Mouse (Mus musculus): ENCODE measurements at regions not wholly inside any gene's neighbourhood (a gene's known extent, or its start where the extent isn't known, plus 50 kb on each side); places are given as distances from the start of the nearest gene placed in this dataset.
A peak's percentile ranks its signal among the peaks of the same experiment; 100 is the strongest.

DNA sequence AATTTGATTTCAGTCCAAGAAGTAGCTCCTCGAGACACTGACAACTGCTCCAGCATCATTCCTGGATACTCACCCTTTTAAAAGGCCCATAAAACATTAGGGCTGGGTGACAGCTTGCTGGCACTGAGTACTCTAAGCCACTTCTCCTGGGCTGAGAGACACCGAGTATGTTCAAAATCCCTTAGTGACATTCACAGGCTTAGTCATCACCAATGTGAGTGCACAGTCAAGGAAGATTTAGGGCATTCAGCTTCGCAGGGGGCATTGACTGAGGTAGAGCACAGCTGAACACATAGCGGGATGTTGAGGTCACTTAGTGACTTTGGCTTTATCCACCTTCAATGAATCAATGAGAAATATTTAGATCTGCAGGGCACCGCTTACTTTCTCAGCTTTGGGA lies 210.8 kb upstream of the Hnrnpa3 start:
- H3K27me3 ChIP-seq (ENCODE audit: control insufficient read depth in 1 of 2, insufficient read depth in 2 of 2, low read length in 2 of 2), result no peaks in the 10 kb centered on the region
- H3K9ac ChIP-seq (ENCODE audit: control insufficient read depth, low read depth, low read length, poor library complexity, severe bottlenecking), result peak overlapping the region; percentile 15
- H3K79me2 ChIP-seq (ENCODE audit: control insufficient read depth, insufficient read depth, low read length, poor library complexity), result peaks cover 2% of the 10 kb centered on the region; the same call in 1 of the 2 replicates
- H3K4me3 ChIP-seq (ENCODE audit: control insufficient read depth in 1 of 2, insufficient read depth in 1 of 2, low read depth in 2 of 2, low read length in 2 of 2), result no peak overlapping the region
- peak overlapping the region; percentile 83 for H3K27ac ChIP-seq (ENCODE audit: control insufficient read depth, low read depth, low read length)
- no peak for TF ChIP-seq RCOR1 (IDR thresholded peaks at IDR 0.05; ENCODE audit: low read depth, low read length)
- no peak for TF ChIP-seq ZKSCAN1 (IDR thresholded peaks at IDR 0.05; ENCODE audit: low read depth, low read length)
- no peak for TF ChIP-seq TBP (IDR thresholded peaks at IDR 0.05; ENCODE audit: low read depth, low read length)
- TF ChIP-seq ETS1 (IDR thresholded peaks at IDR 0.05; ENCODE audit: low read depth, low read length), result no peak
- TF ChIP-seq TAL1 (IDR thresholded peaks at IDR 0.05; ENCODE audit: low read length), result no peak
- TF ChIP-seq POLR2A (IDR thresholded peaks at IDR 0.05; ENCODE audit: control insufficient read depth in 1 of 2, insufficient read depth in 1 of 2, low read depth in 1 of 2, low read length in 2 of 2, poor library complexity in 1 of 2), result no peak
- no peak for TF ChIP-seq CHD1 (IDR thresholded peaks at IDR 0.05; ENCODE audit: low read depth, low read length)
- TF ChIP-seq POLR2AphosphoS5 (IDR thresholded peaks at IDR 0.05; ENCODE audit: borderline replicate concordance, low read depth, low read length), result no peak
- no peak for TF ChIP-seq MAZ (IDR thresholded peaks at IDR 0.05; ENCODE audit: low read depth, low read length)
- no peak for TF ChIP-seq SIN3A (IDR thresholded peaks at IDR 0.05; ENCODE audit: low read length)
- no peak for TF ChIP-seq GATA1 (IDR thresholded peaks at IDR 0.05; ENCODE audit: low read depth, low read length)
- no peak for TF ChIP-seq E2F4 (IDR thresholded peaks at IDR 0.05; ENCODE audit: borderline replicate concordance, low read depth, low read length)
- no peak for TF ChIP-seq NELFE (IDR thresholded peaks at IDR 0.05; ENCODE audit: low read depth, low read length)
- no peak for TF ChIP-seq GABPA (IDR thresholded peaks at IDR 0.05; ENCODE audit: low read depth, low read length)
- TF ChIP-seq CHD2 (IDR thresholded peaks at IDR 0.05; ENCODE audit: low read length), result no peak
- TF ChIP-seq SMC3 (IDR thresholded peaks at IDR 0.05; ENCODE audit: low read depth, low read length), result no peak
- no peak for TF ChIP-seq MAX (IDR thresholded peaks at IDR 0.05; ENCODE audit: low read length)
- TF ChIP-seq NRF1 (IDR thresholded peaks at IDR 0.05; ENCODE audit: insufficient read depth, low read depth, low read length, poor library complexity, severe bottlenecking), result no peak
- no peak for TF ChIP-seq MAFK (IDR thresholded peaks at IDR 0.05; ENCODE audit: borderline replicate concordance, low read depth, low read length)
- no peak for TF ChIP-seq MXI1 (IDR thresholded peaks at IDR 0.05; ENCODE audit: low read depth, low read length)
- H3K9me3 ChIP-seq (replicated peaks; ENCODE audit: insufficient read depth, low read length), result no peaks in the 10 kb centered on the region
- peaks cover 0 to 73% of the 10 kb centered on the region in 2 experiments; a peak in 2 of 4 replicates for H3K36me3 ChIP-seq (ENCODE audit: control insufficient read depth in 1 of 2, insufficient read depth in 2 of 2, low read length in 2 of 2)
- DNase-seq (ENCODE audit: low read depth, low spot score), result peak; percentile 49
- H3K4me1 ChIP-seq (ENCODE audit: control insufficient read depth in 1 of 2, insufficient read depth in 2 of 2, low read length in 2 of 2), result peaks cover 35 to 49% of the 10 kb centered on the region in 2 experiments

DNA sequence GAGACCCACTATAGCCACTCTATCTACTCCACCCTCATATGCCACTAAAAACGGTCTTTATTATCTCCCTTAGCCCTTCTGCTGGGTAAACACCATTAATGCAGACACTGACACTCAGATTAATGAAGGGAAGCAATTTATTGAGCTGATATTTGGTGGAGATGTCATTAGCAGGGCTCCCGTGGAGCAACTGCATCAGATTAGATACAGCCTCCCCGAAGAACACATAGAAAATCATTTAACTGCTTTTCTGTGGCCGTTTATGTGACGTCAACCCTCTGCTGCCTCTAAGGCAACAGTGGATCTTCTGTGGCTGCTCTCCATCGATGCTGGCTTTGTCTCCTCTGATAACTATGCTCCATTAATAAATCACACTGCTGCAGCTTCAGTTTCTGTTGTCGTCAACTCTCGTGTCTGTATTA lies 207.2 kb upstream of the Hnrnpa3 start:
- Histone ChIP-seq H3K79me2 (ENCODE audit: control insufficient read depth, insufficient read depth, low read length, poor library complexity) (peaks cover 2% of the 10 kb centered on the region; the same call in 1 of the 2 replicates), H3K36me3 (ENCODE audit: control insufficient read depth in 1 of 2, insufficient read depth in 2 of 2, low read length in 2 of 2) (peaks cover 0 to 74% of the 10 kb centered on the region in 2 experiments; a peak in 2 of 4 replicates), H3K27me3 (ENCODE audit: control insufficient read depth in 1 of 2, insufficient read depth in 2 of 2, low read length in 2 of 2) (no peaks in the 10 kb centered on the region), H3K4me3 (ENCODE audit: control insufficient read depth in 1 of 2, insufficient read depth in 1 of 2, low read depth in 2 of 2, low read length in 2 of 2) (no peak overlapping the region), H3K9me3 (replicated peaks; ENCODE audit: insufficient read depth, low read length) (no peaks in the 10 kb centered on the region), H3K27ac (ENCODE audit: control insufficient read depth, low read depth, low read length) (peak overlapping the region; percentile 99), H3K4me1 (ENCODE audit: control insufficient read depth in 1 of 2, insufficient read depth in 2 of 2, low read length in 2 of 2) (peaks cover 53 to 67% of the 10 kb centered on the region in 2 experiments), H3K9ac (ENCODE audit: control insufficient read depth, low read depth, low read length, poor library complexity, severe bottlenecking) (peak overlapping the region; percentile 72)
- peak; percentile 93 for DNase-seq (ENCODE audit: low read depth, low spot score)
- TF ChIP-seq HCFC1 (IDR thresholded peaks at IDR 0.05; ENCODE audit: low read depth, low read length), result no peak; the same call in none of the 2 replicates
- TF ChIP-seq TBP (IDR thresholded peaks at IDR 0.05; ENCODE audit: low read depth, low read length), result peak; percentile 68; the same call in 1 of the 2 replicates
- peak; percentile 99 to 100 for TF ChIP-seq EP300 (IDR thresholded peaks at IDR 0.05; ENCODE audit: low read depth in 1 of 2, low read length in 2 of 2)
- TF ChIP-seq ETS1 (IDR thresholded peaks at IDR 0.05; ENCODE audit: low read depth, low read length), result peak; percentile 98
- peak; percentile 78; the same call in 1 of the 2 replicates for TF ChIP-seq MAX (IDR thresholded peaks at IDR 0.05; ENCODE audit: low read length)
- no peak for TF ChIP-seq NRF1 (IDR thresholded peaks at IDR 0.05; ENCODE audit: insufficient read depth, low read depth, low read length, poor library complexity, severe bottlenecking)
- TF ChIP-seq MXI1 (IDR thresholded peaks at IDR 0.05; ENCODE audit: low read depth, low read length), result no peak
- TF ChIP-seq E2F4 (IDR thresholded peaks at IDR 0.05; ENCODE audit: borderline replicate concordance, low read depth, low read length), result peak; percentile 80; the same call in 1 of the 2 replicates
- no peak for TF ChIP-seq SMC3 (IDR thresholded peaks at IDR 0.05; ENCODE audit: low read depth, low read length)
- TF ChIP-seq RAD21 (IDR thresholded peaks at IDR 0.05; ENCODE audit: low read depth, low read length), result no peak
- TF ChIP-seq CHD1 (IDR thresholded peaks at IDR 0.05; ENCODE audit: low read depth, low read length), result no peak
- peak; percentile 98 for TF ChIP-seq GATA1 (IDR thresholded peaks at IDR 0.05; ENCODE audit: low read depth, low read length)
- TF ChIP-seq KAT2A (conservative IDR thresholded peaks at IDR 0.05; ENCODE audit: low read depth, low read length), result peak; percentile 63; the same call in 1 of the 2 replicates
- peak; percentile 98 for TF ChIP-seq TCF12 (IDR thresholded peaks at IDR 0.05; ENCODE audit: low read depth, low read length)
- no peak for TF ChIP-seq ZMIZ1 (IDR thresholded peaks at IDR 0.05; ENCODE audit: low read depth, low read length)
- TF ChIP-seq ZKSCAN1 (IDR thresholded peaks at IDR 0.05; ENCODE audit: low read depth, low read length), result peak; percentile 28; the same call in 1 of the 2 replicates
- no peak; the same call in 1 of the 2 replicates for TF ChIP-seq ZNF384 (IDR thresholded peaks at IDR 0.05; ENCODE audit: low read depth, low read length)
- TF ChIP-seq SIN3A (IDR thresholded peaks at IDR 0.05; ENCODE audit: low read length), result peak; percentile 99
- TF ChIP-seq CHD2 (IDR thresholded peaks at IDR 0.05; ENCODE audit: low read length), result peak; percentile 65
- peak; percentile 83 for TF ChIP-seq TAL1 (IDR thresholded peaks at IDR 0.05; ENCODE audit: low read length)
- TF ChIP-seq USF2 (IDR thresholded peaks at IDR 0.05; ENCODE audit: borderline replicate concordance in 1 of 2, insufficient read depth in 1 of 2, low read depth in 1 of 2, low read length in 2 of 2), result no peak

All from MEL (cell line).